31 mouse cellular contexts compared by ENCODE assay signal in the genomic region with DNA sequence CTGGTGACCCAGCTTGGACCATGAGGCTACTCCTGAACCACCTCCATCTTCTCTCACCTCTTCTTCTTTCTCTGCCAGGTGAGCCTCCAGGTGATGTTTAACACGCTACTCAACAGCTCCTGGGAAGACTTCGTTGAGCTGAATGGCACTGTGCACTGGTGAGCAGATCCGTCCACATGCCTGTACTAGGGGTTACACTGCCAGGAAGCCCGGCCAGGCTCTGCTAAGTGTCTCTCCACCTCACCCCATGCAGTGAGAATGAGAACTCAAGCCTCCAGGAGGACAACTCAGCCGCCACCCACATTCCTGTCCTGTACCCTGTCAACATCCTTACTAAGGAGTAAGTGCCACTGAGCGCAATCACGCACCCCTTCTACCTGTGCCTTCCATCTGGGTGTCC.
"Had no signal": no experiment of that assay in that cellular context is flagged by ENCODE, and none has a peak within 500 bp of the region (broad histone marks: within the 10 kb centered on the region; RNA-seq: fewer than 3 reads in every experiment).

No protein-coding gene starts in this region.

- H3K27ac ChIP-seq: left cerebral cortex, adult 2 months; limb, embryonic 10.5 days; limb, embryonic 12.5 days; limb, embryonic 13.5 days; limb, embryonic 15.5 days; liver, embryonic 12.5 days; liver, embryonic 13.5 days; liver, embryonic 14.5 days; liver, embryonic 15.5 days; lung, embryonic 15.5 days; macrophage; midbrain, embryonic 10.5 days; midbrain, embryonic 12.5 days; midbrain, embryonic 13.5 days; midbrain, embryonic 15.5 days; neural tube, embryonic 12.5 days had no signal

- H3K9me3 ChIP-seq: limb, embryonic 10.5 days; limb, embryonic 12.5 days; limb, embryonic 13.5 days; limb, embryonic 15.5 days; liver, embryonic 12.5 days; liver, embryonic 13.5 days; liver, embryonic 15.5 days; lung, embryonic 15.5 days; megakaryocyte, embryonic 14.5 days; midbrain, embryonic 10.5 days; midbrain, embryonic 12.5 days; midbrain, embryonic 13.5 days; midbrain, embryonic 15.5 days; neural tube, embryonic 12.5 days had no signal

- H3K4me2 ChIP-seq: limb, embryonic 12.5 days; limb, embryonic 13.5 days; limb, embryonic 15.5 days; liver, embryonic 11.5 days; liver, embryonic 12.5 days; liver, embryonic 13.5 days; liver, embryonic 15.5 days; lung, embryonic 14.5 days; lung, embryonic 15.5 days; midbrain, embryonic 11.5 days; midbrain, embryonic 12.5 days; midbrain, embryonic 13.5 days; midbrain, embryonic 15.5 days; neural tube, embryonic 12.5 days had no signal

- H3K36me3 ChIP-seq: limb, embryonic 10.5 days; limb, embryonic 12.5 days; limb, embryonic 13.5 days; limb, embryonic 15.5 days; liver, embryonic 12.5 days; liver, embryonic 13.5 days; liver, embryonic 15.5 days; lung, embryonic 15.5 days; midbrain, embryonic 10.5 days; midbrain, embryonic 12.5 days; midbrain, embryonic 13.5 days; midbrain, embryonic 15.5 days; neural tube, embryonic 12.5 days had no signal

- H3K9ac ChIP-seq: limb, embryonic 12.5 days; limb, embryonic 13.5 days; limb, embryonic 15.5 days; liver, embryonic 12.5 days; liver, embryonic 13.5 days; liver, embryonic 14.5 days; liver, embryonic 15.5 days; liver, postnatal 0 days; lung, embryonic 14.5 days; lung, embryonic 15.5 days; midbrain, embryonic 12.5 days; midbrain, embryonic 13.5 days; midbrain, embryonic 15.5 days; neural tube, embryonic 12.5 days had no signal

- H3K4me3 ChIP-seq: left cerebral cortex, adult 2 months; limb, embryonic 10.5 days; limb, embryonic 12.5 days; limb, embryonic 13.5 days; limb, embryonic 15.5 days; liver, embryonic 12.5 days; liver, embryonic 13.5 days; liver, embryonic 15.5 days; lung, embryonic 15.5 days; megakaryocyte, embryonic 14.5 days; midbrain, embryonic 10.5 days; midbrain, embryonic 12.5 days; midbrain, embryonic 13.5 days; midbrain, embryonic 15.5 days; myocyte; neural tube, embryonic 12.5 days had no signal

- H3K4me1 ChIP-seq: limb, embryonic 12.5 days; limb, embryonic 13.5 days; limb, embryonic 15.5 days; liver, embryonic 12.5 days; liver, embryonic 13.5 days; liver, embryonic 15.5 days; lung, embryonic 15.5 days; midbrain, embryonic 12.5 days; midbrain, embryonic 15.5 days; neural tube, embryonic 12.5 days had no signal

- ATAC-seq: liver, embryonic 12.5 days; liver, postnatal 0 days; midbrain, embryonic 13.5 days; midbrain, embryonic 15.5 days; midbrain, embryonic 16.5 days had no signal

- DNase-seq: left cerebral cortex, postnatal 4 days; liver; liver, embryonic 13.5 days; liver, postnatal 0 days; lung, adult 18-20 months; lung, adult 2 months; lung, embryonic 14.5 days; lung, postnatal 14 days; lung, postnatal 36 days; lung, postnatal 4 days; midbrain, embryonic 14.5 days had no signal

- H3K27me3 ChIP-seq: limb, embryonic 12.5 days; limb, embryonic 13.5 days; limb, embryonic 15.5 days; liver, embryonic 12.5 days; liver, embryonic 13.5 days; liver, embryonic 15.5 days; lung, embryonic 15.5 days; megakaryocyte, embryonic 14.5 days; midbrain, embryonic 12.5 days; midbrain, embryonic 13.5 days; midbrain, embryonic 15.5 days; neural tube, embryonic 12.5 days had no signal
